Mouse (Mus musculus) layer of hippocampus, adult 9-10 months (tissue): ENCODE data around the gene BC049730.
"Not testable (repeated sequence)": the region's sequence is repeated elsewhere in the genome, so short reads cannot be mapped to it uniquely, and the experiment has no call there.

Experiments
- DNase-seq: peaks from one replicate; pipeline ENCODE4 v3.0.0; 2022; ENCODE audit warnings: low spot score

Gene BC049730

GRCm38 (mm10) chr7:24708832-24709292, at the start of gene BC049730:
BC049730 (plus strand) TSS chr7:24709242.
- no peak for DNase-seq

- no peak for DNase-seq
Observed at GRCm38 (mm10) chr7:24659737-24660357, 49.2 kb upstream of the BC049730 start.

- DNase-seq, result no peak
Observed at GRCm38 (mm10) chr7:24661118-24661904, 47.7 kb upstream of the BC049730 start.

- peak; percentile 46 for DNase-seq
Observed at GRCm38 (mm10) chr7:24662575-24662974, 46.5 kb upstream of the BC049730 start.

- no peak for DNase-seq
Observed at GRCm38 (mm10) chr7:24664301-24664700, 44.7 kb upstream of the BC049730 start.

- no peak for DNase-seq
Observed at GRCm38 (mm10) chr7:24664959-24665358, 44.1 kb upstream of the BC049730 start.

- DNase-seq, result no peak
Observed at GRCm38 (mm10) chr7:24671944-24672439, 37.0 kb upstream of the BC049730 start.

GRCm38 (mm10) chr7:24676575-24676974, 32.5 kb upstream of the BC049730 start, which contains the start of gene Tex101:
Tex101 (minus strand) TSS chr7:24676675.
- DNase-seq, result no peak

GRCm38 (mm10) chr7:24684121-24684520, 24.9 kb upstream of the BC049730 start:
- DNase-seq, result not testable (repeated sequence)

GRCm38 (mm10) chr7:24687519-24687918, 21.5 kb upstream of the BC049730 start:
- DNase-seq, result not testable (repeated sequence)

- DNase-seq, result not testable (repeated sequence)
Observed at GRCm38 (mm10) chr7:24692693-24693092, 16.3 kb upstream of the BC049730 start.

GRCm38 (mm10) chr7:24697891-24698290, 11.2 kb upstream of the BC049730 start:
- not testable (repeated sequence) for DNase-seq

- DNase-seq, result not testable (repeated sequence)
Observed at GRCm38 (mm10) chr7:24702841-24703240, 6.2 kb upstream of the BC049730 start.

- DNase-seq, result no peak
Observed at GRCm38 (mm10) chr7:24715039-24715438, 6.0 kb downstream of the BC049730 start.

- DNase-seq, result not testable (repeated sequence)
Observed at GRCm38 (mm10) chr7:24726808-24727207, 17.8 kb downstream of the BC049730 start, which contains the start of gene Gm4763. Gm4763 (minus strand) TSS chr7:24726908.

- no peak for DNase-seq
Observed at GRCm38 (mm10) chr7:24735970-24736670, 27.1 kb downstream of the BC049730 start.

GRCm38 (mm10) chr7:24750695-24751094, 41.7 kb downstream of the BC049730 start:
- DNase-seq, result no peak

- no peak for DNase-seq
Observed at GRCm38 (mm10) chr7:24751610-24752009, 42.6 kb downstream of the BC049730 start.

GRCm38 (mm10) chr7:24753476-24753875, 44.4 kb downstream of the BC049730 start:
- no peak for DNase-seq

GRCm38 (mm10) chr7:24758520-24758919, 49.5 kb downstream of the BC049730 start:
- DNase-seq, result no peak

GRCm38 (mm10) chr7:24760211-24760610, 51.2 kb downstream of the BC049730 start, which contains the start of gene Cd177:
Cd177 (minus strand) TSS chr7:24760311.
- DNase-seq, result no peak

GRCm38 (mm10) chr7:24761161-24761560, 52.1 kb downstream of the BC049730 start:
- DNase-seq, result no peak
